Mouse (Mus musculus) heart, adult 2 months (tissue): Measurements from ENCODE around the gene Slc25a5.

Source experiments
- CTCF ChIP-seq: fragments of 200-600 bp; IDR thresholded peaks from 2 replicates; pipeline ENCODE4 v1.8.1; 2022; ENCODE audit warnings: antibody characterized with exemption, mild to moderate bottlenecking, moderate library complexity
- EP300 ChIP-seq: fragments of 200-500 bp; IDR thresholded peaks from 2 replicates; pipeline ENCODE4 v1.6.1; 2011; ENCODE audit warnings: low read depth, low read length, control low read depth; ENCODE audit not compliant: insufficient read depth
- POLR2A ChIP-seq: fragments of 200-500 bp; IDR thresholded peaks from 2 replicates; pipeline ENCODE4 v1.6.1; 2011; ENCODE audit warnings: mild to moderate bottlenecking, low read depth, low read length, control low read depth; ENCODE audit not compliant: insufficient read depth

GRCm38 (mm10) chrX:36811377-36811776 is 15.9 kb downstream of the Slc25a5 start:
- peak; percentile 66 for TF ChIP-seq CTCF
- no peak for TF ChIP-seq POLR2A
- TF ChIP-seq EP300 = no peak
